Mouse (Mus musculus) neutrophil, adult 65 days (primary cell): Measurements from ENCODE around the gene Atg7. TPM values are rescaled to one million over a fixed set of nuclear protein-coding genes. Genes with fewer than 3 reads are reported as not detected.

ENCODE experiments used
- total RNA-seq: library from RNA; stranded (reverse); gene quantifications from 2 replicates; pipeline ENCODE4 v1.2.4, GENCODE M21; 2023

Gene Atg7
- 186 and 254 TPM in 2 replicates for total RNA-seq

GRCm38 (mm10) chr6:114642601-114643528, at the start of gene Atg7:
Atg7 (plus strand) TSS chr6:114643097.

Other genes starting within 250 kb of the Atg7 start
- 0.23 TPM in 1 of 2 replicates, not detected in the other for gene Hrh1, start 245.2 kb upstream of the Atg7 start, total RNA-seq